ENCODE assay signal across 8 mouse cellular contexts in genomic region chr16:56064334-56064990, GRCm38 (mm10). TPM values are rescaled to one million over a fixed set of nuclear protein-coding genes. Genes with fewer than 3 reads are reported as not detected.
A peak's percentile ranks its signal among the peaks of the same experiment; 100 is the strongest.
DNase-seq lines count a peak whose midpoint lies in the region; ATAC-seq and TF ChIP-seq lines count a peak whose summit lies in the region.

No protein-coding gene starts in this region.

- peak; percentile 77 for ATAC-seq in heart, embryonic 11.5 days (replicated peaks; ENCODE audit: insufficient number of reproducible peaks, low FRiP score, low TSS enrichment)
- peak; percentile 88 for ATAC-seq in kidney, embryonic 15.5 days (replicated peaks; ENCODE audit: low FRiP score)
- ATAC-seq in monocyte, adult 5-6 weeks (replicated peaks; ENCODE audit: insufficient number of reproducible peaks, low FRiP score, low TSS enrichment, poor library complexity, severe bottlenecking) = peak; percentile 87
- peak; percentile 79 for ATAC-seq in stomach, embryonic 16.5 days (ENCODE audit: insufficient read depth, low FRiP score)

- peak overlapping the region; percentile 69 for H3K4me2 ChIP-seq in heart, embryonic 11.5 days
- peak overlapping the region; percentile 76 for H3K4me2 ChIP-seq in kidney, embryonic 15.5 days
- peak overlapping the region; percentile 58 for H3K4me2 ChIP-seq in stomach, embryonic 16.5 days (ENCODE audit: low read depth, low read length)

- H3K36me3 ChIP-seq in heart, embryonic 11.5 days (ENCODE audit: control insufficient read depth, insufficient read depth, low read length) = no peaks in the 10 kb centered on the region
- H3K36me3 ChIP-seq in kidney, embryonic 15.5 days = no peaks in the 10 kb centered on the region
- no peaks in the 10 kb centered on the region for H3K36me3 ChIP-seq in stomach, embryonic 16.5 days (ENCODE audit: control insufficient read depth, insufficient read depth, low read length)

- H3K4me1 ChIP-seq in bone marrow macrophage, adult 2 months (ENCODE audit: control insufficient read depth, insufficient read depth, low read length) = peaks cover 9% of the 10 kb centered on the region
- 0 out of 2 replicates have a peak, but pooled peaks cover 2% of the 10 kb centered on the region for H3K4me1 ChIP-seq in embryonic fibroblast, embryonic 13.5 days (ENCODE audit: control insufficient read depth, insufficient read depth, low read length)
- no peaks in the 10 kb centered on the region for H3K4me1 ChIP-seq in heart, embryonic 11.5 days (ENCODE audit: control insufficient read depth, insufficient read depth, low read length)
- H3K4me1 ChIP-seq in kidney, embryonic 15.5 days = no peaks in the 10 kb centered on the region
- no peaks in the 10 kb centered on the region for H3K4me1 ChIP-seq in stomach, embryonic 16.5 days (ENCODE audit: control insufficient read depth, insufficient read depth, low read length)

- H3K4me3 ChIP-seq in bone marrow macrophage, adult 2 months (ENCODE audit: insufficient read depth, low read length) = peak overlapping the region; percentile 60
- H3K4me3 ChIP-seq in embryonic fibroblast, embryonic 13.5 days (ENCODE audit: insufficient read depth, low read length) = peak overlapping the region; percentile 51
- H3K4me3 ChIP-seq in heart, embryonic 11.5 days (ENCODE audit: low read depth, low read length) = peak overlapping the region; percentile 50
- peak overlapping the region; percentile 50 for H3K4me3 ChIP-seq in kidney, embryonic 15.5 days (replicated peaks)
- peak overlapping the region; percentile 55 for H3K4me3 ChIP-seq in stomach, embryonic 16.5 days (replicated peaks; ENCODE audit: low read length)

- no peak for TF ChIP-seq POLR2A in bone marrow macrophage, adult 2 months (IDR thresholded peaks at IDR 0.05; ENCODE audit: borderline replicate concordance, low read depth, low read length)
- peak; percentile 55 for TF ChIP-seq POLR2A in embryonic fibroblast, embryonic 13.5 days (IDR thresholded peaks at IDR 0.05; ENCODE audit: low read depth, low read length)

- peak; percentile 86 for DNase-seq in CD4-positive, CD25-positive, alpha-beta regulatory T cell, adult 2 months (ENCODE audit: low read depth, low spot score)
- DNase-seq in liver = peak; percentile 73

- no peak for TF ChIP-seq CTCF in bone marrow macrophage, adult 2 months (IDR thresholded peaks at IDR 0.05; ENCODE audit: low read depth, low read length)
- TF ChIP-seq CTCF in embryonic fibroblast, embryonic 13.5 days (IDR thresholded peaks at IDR 0.05; ENCODE audit: borderline replicate concordance, insufficient read depth, low read length) = no peak

- peak overlapping the region; percentile 17; the same call in 1 of the 2 replicates for H3K27ac ChIP-seq in bone marrow macrophage, adult 2 months (ENCODE audit: insufficient read depth, low read depth, low read length)
- no peak overlapping the region for H3K27ac ChIP-seq in embryonic fibroblast, embryonic 13.5 days (ENCODE audit: insufficient read depth, low read length)
- H3K27ac ChIP-seq in heart, embryonic 11.5 days (ENCODE audit: low read depth, low read length) = no peak overlapping the region
- 0 out of 2 replicates have a peak overlapping the region, but pooled peaks have one; percentile 60 for H3K27ac ChIP-seq in kidney, embryonic 15.5 days
- 0 out of 2 replicates have a peak overlapping the region, but pooled peaks have one; percentile 38 for H3K27ac ChIP-seq in stomach, embryonic 16.5 days (ENCODE audit: low read length)

- no peaks in the 10 kb centered on the region for H3K27me3 ChIP-seq in heart, embryonic 11.5 days (ENCODE audit: control insufficient read depth, insufficient read depth, low read length)
- no peaks in the 10 kb centered on the region; the same call in 1 of the 2 replicates for H3K27me3 ChIP-seq in kidney, embryonic 15.5 days
- H3K27me3 ChIP-seq in stomach, embryonic 16.5 days (ENCODE audit: control insufficient read depth, insufficient read depth, low read length) = no peaks in the 10 kb centered on the region

- peak overlapping the region; percentile 69 for H3K9ac ChIP-seq in heart, embryonic 11.5 days (ENCODE audit: low read depth, low read length)
- peak overlapping the region; percentile 38; the same call in 1 of the 2 replicates for H3K9ac ChIP-seq in kidney, embryonic 15.5 days
- peak overlapping the region; percentile 71 for H3K9ac ChIP-seq in stomach, embryonic 16.5 days (ENCODE audit: low read length)

- 7% methylated on average over 20 of the region's 20 CpGs for WGBS in heart, embryonic 11.5 days (ENCODE audit: insufficient replicate concordance)
- WGBS in kidney, embryonic 15.5 days = 6% methylated on average over 20 of the region's 20 CpGs
- 3% methylated on average over 20 of the region's 20 CpGs for WGBS in stomach, embryonic 16.5 days

- H3K9me3 ChIP-seq in heart, embryonic 11.5 days (replicated peaks; ENCODE audit: control insufficient read depth, low read length) = no peaks in the 10 kb centered on the region
- no peaks in the 10 kb centered on the region for H3K9me3 ChIP-seq in kidney, embryonic 15.5 days (replicated peaks)
- no peaks in the 10 kb centered on the region for H3K9me3 ChIP-seq in stomach, embryonic 16.5 days (replicated peaks; ENCODE audit: control insufficient read depth, low read length)

RNA-seq across cellular contexts. Expression of gene Senp7, which starts 16.3 kb away (rescaled TPM):
- polyA plus RNA-seq in bone marrow macrophage, adult 2 months (2012; ENCODE audit: insufficient read depth, insufficient read length, missing spikeins) = 23.1 and 24.4 TPM in 2 replicates
- 22.7 and 33.2 TPM in 2 replicates for polyA plus RNA-seq in embryonic fibroblast, embryonic 13.5 days (2011; ENCODE audit: insufficient read length, low read depth, missing spikeins)
- 24.6 and 24.8 TPM in 2 replicates for polyA plus RNA-seq in heart, embryonic 11.5 days (2014; fragmentation: Nextera tagmentation; extraction: Ambion mirVana)
- polyA plus RNA-seq in kidney, embryonic 15.5 days (2015; fragmentation: Nextera tagmentation; extraction: Ambion mirVana) = 28.8 and 33.2 TPM in 2 replicates
- total RNA-seq in monocyte, adult 5-6 weeks (2017) = 26.3 to 54.9 TPM (median 30.8 TPM) in 3 replicates
- polyA plus RNA-seq in stomach, embryonic 16.5 days (2015; fragmentation: Nextera tagmentation; extraction: Ambion mirVana) = 27.0 and 27.3 TPM in 2 replicates

RNA-seq across cellular contexts. Expression of gene Trmt10c, which starts 26.8 kb away (rescaled TPM):
- 10.3 and 10.6 TPM in 2 replicates for polyA plus RNA-seq in bone marrow macrophage, adult 2 months (2012; ENCODE audit: insufficient read depth, insufficient read length, missing spikeins)
- polyA plus RNA-seq in embryonic fibroblast, embryonic 13.5 days (2011; ENCODE audit: insufficient read length, low read depth, missing spikeins) = 13.6 and 15.1 TPM in 2 replicates
- polyA plus RNA-seq in heart, embryonic 11.5 days (2014; fragmentation: Nextera tagmentation; extraction: Ambion mirVana) = 23.6 and 24.5 TPM in 2 replicates
- 28.8 and 28.9 TPM in 2 replicates for polyA plus RNA-seq in kidney, embryonic 15.5 days (2015; fragmentation: Nextera tagmentation; extraction: Ambion mirVana)
- total RNA-seq in monocyte, adult 5-6 weeks (2017) = 26.5 to 36.3 TPM (median 32.0 TPM) in 3 replicates
- polyA plus RNA-seq in stomach, embryonic 16.5 days (2015; fragmentation: Nextera tagmentation; extraction: Ambion mirVana) = 22.6 and 28.5 TPM in 2 replicates

RNA-seq across cellular contexts. Expression of gene Pcnp, which starts 34.9 kb away (rescaled TPM):
- 116 and 125 TPM in 2 replicates for polyA plus RNA-seq in bone marrow macrophage, adult 2 months (2012; ENCODE audit: insufficient read depth, insufficient read length, missing spikeins)
- 179 and 181 TPM in 2 replicates for polyA plus RNA-seq in embryonic fibroblast, embryonic 13.5 days (2011; ENCODE audit: insufficient read length, low read depth, missing spikeins)
- 172 and 199 TPM in 2 replicates for polyA plus RNA-seq in heart, embryonic 11.5 days (2014; fragmentation: Nextera tagmentation; extraction: Ambion mirVana)
- 216 and 240 TPM in 2 replicates for polyA plus RNA-seq in kidney, embryonic 15.5 days (2015; fragmentation: Nextera tagmentation; extraction: Ambion mirVana)
- 107 to 153 TPM (median 130 TPM) in 3 replicates for total RNA-seq in monocyte, adult 5-6 weeks (2017)
- polyA plus RNA-seq in stomach, embryonic 16.5 days (2015; fragmentation: Nextera tagmentation; extraction: Ambion mirVana) = 200 and 216 TPM in 2 replicates

Comparison
In these comparisons a context has a peak if more than half of its experiments do, and no peak if none do; other contexts are left out.
1. H3K27ac ChIP-seq: peak in bone marrow macrophage, adult 2 months (single experiment), kidney, embryonic 15.5 days (single experiment) and stomach, embryonic 16.5 days (single experiment); none in embryonic fibroblast, embryonic 13.5 days (single experiment) and heart, embryonic 11.5 days (single experiment).
2. Peak in every context shown above with its lines, with median percentiles within 50 percentile points of each other: H3K4me3 ChIP-seq, ATAC-seq, H3K4me2 ChIP-seq and H3K9ac ChIP-seq.